In genomic region chr12:76391595-76392271, GRCm38 (mm10) we compare ENCODE assay signal across 27 mouse cellular contexts. TPM values are rescaled to one million over a fixed set of nuclear protein-coding genes. Genes with fewer than 3 reads are reported as not detected.
DNase-seq lines count a peak whose midpoint lies in the region; ATAC-seq and TF ChIP-seq lines count a peak whose summit lies in the region.
"Had no signal": no experiment of that assay in that cellular context is flagged by ENCODE, and none has a peak within 500 bp of the region (broad histone marks: within the 10 kb centered on the region; RNA-seq: fewer than 3 reads in every experiment).

No protein-coding gene starts in this region.

- no peaks in the 10 kb centered on the region for H3K27me3 ChIP-seq in lung, postnatal 0 days (replicated peaks; ENCODE audit: insufficient read depth, low read length)
- no peaks in the 10 kb centered on the region for H3K27me3 ChIP-seq in liver, embryonic 13.5 days
- H3K27me3 ChIP-seq: embryonic facial prominence, embryonic 13.5 days; heart, embryonic 13.5 days; midbrain, embryonic 12.5 days had no signal

- H3K4me2 ChIP-seq in lung, postnatal 0 days (replicated peaks; ENCODE audit: low read depth, low read length) = no peak overlapping the region
- 0 out of 2 replicates have a peak overlapping the region, but pooled peaks have one; percentile 8 for H3K4me2 ChIP-seq in liver, embryonic 13.5 days
- H3K4me2 ChIP-seq: embryonic facial prominence, embryonic 13.5 days; heart, embryonic 13.5 days; hindbrain, embryonic 14.5 days; midbrain, embryonic 12.5 days had no signal

- TF ChIP-seq POLR2A in lung, adult 2 months (IDR thresholded peaks at IDR 0.05; ENCODE audit: borderline replicate concordance, extremely low read depth, low read depth, low read length) = no peak

- H3K4me1 ChIP-seq in lung, postnatal 0 days (ENCODE audit: insufficient read depth, low read depth, low read length) = no peaks in the 10 kb centered on the region
- H3K4me1 ChIP-seq in lung, adult 2 months (ENCODE audit: control insufficient read depth, insufficient read depth, low read length) = no peaks in the 10 kb centered on the region
- peaks cover 42% of the 10 kb centered on the region for H3K4me1 ChIP-seq in liver, embryonic 13.5 days (replicated peaks)
- H3K4me1 ChIP-seq: embryonic facial prominence, embryonic 13.5 days; midbrain, embryonic 12.5 days had no signal

- TF ChIP-seq CTCF in lung, postnatal 0 days (IDR thresholded peaks at IDR 0.05) = peak; percentile 13; the same call in 1 of the 2 replicates
- TF ChIP-seq CTCF in lung, adult 2 months (IDR thresholded peaks at IDR 0.05; ENCODE audit: insufficient read depth, low read length) = no peak

- no peak overlapping the region for H3K9ac ChIP-seq in lung, postnatal 0 days (replicated peaks; ENCODE audit: low read depth)
- H3K9ac ChIP-seq in liver, embryonic 13.5 days = no peak overlapping the region
- H3K9ac ChIP-seq: embryonic facial prominence, embryonic 13.5 days; heart, embryonic 13.5 days; hindbrain, embryonic 14.5 days; midbrain, embryonic 12.5 days had no signal

- ATAC-seq in lung, postnatal 0 days = no peak
- peak; percentile 93 for ATAC-seq in liver, embryonic 13.5 days (ENCODE audit: low read depth)
- peak; percentile 95 for ATAC-seq in megakaryocyte-erythroid progenitor cell, adult 5-6 weeks (replicated peaks; ENCODE audit: low FRiP score, low TSS enrichment, poor library complexity, severe bottlenecking)
- ATAC-seq: activated CD4-positive, CD25-positive, alpha-beta regulatory T cell, adult 4 months; forebrain, embryonic 14.5 days; inflammation-experienced regulatory T-cells, adult 6 months had no signal

- TF ChIP-seq EP300 in lung, postnatal 0 days (IDR thresholded peaks at IDR 0.05) = no peak

- H3K4me3 ChIP-seq in lung, postnatal 0 days (ENCODE audit: low read depth, low read length) = no peak overlapping the region
- no peak overlapping the region for H3K4me3 ChIP-seq in lung, adult 2 months (replicated peaks; ENCODE audit: extremely low read depth, low read depth, low read length)
- H3K4me3 ChIP-seq in liver, embryonic 13.5 days (replicated peaks) = no peak overlapping the region
- H3K4me3 ChIP-seq: embryonic facial prominence, embryonic 13.5 days; heart, embryonic 13.5 days; midbrain, embryonic 12.5 days had no signal

- H3K9me3 ChIP-seq in lung, postnatal 0 days (ENCODE audit: low read length) = no peaks in the 10 kb centered on the region
- H3K9me3 ChIP-seq in liver, embryonic 13.5 days (replicated peaks) = no peaks in the 10 kb centered on the region
- H3K9me3 ChIP-seq: embryonic facial prominence, embryonic 13.5 days; heart, embryonic 13.5 days; midbrain, embryonic 12.5 days had no signal

- H3K27ac ChIP-seq in lung, postnatal 0 days (ENCODE audit: low read length) = no peak overlapping the region
- peak overlapping the region; percentile 34 for H3K27ac ChIP-seq in liver, embryonic 13.5 days
- H3K27ac ChIP-seq: embryonic facial prominence, embryonic 13.5 days; heart, embryonic 13.5 days; hindbrain, embryonic 14.5 days; macrophage; midbrain, embryonic 12.5 days had no signal

- intact Hi-C loops in heart, postnatal 10 days (cut with DNase I) = no loop called here

- DNase-seq in heart, adult 11 months = peak; percentile 57
- DNase-seq in heart, postnatal 10 days = no peak
- DNase-seq in lung, postnatal 0 days (ENCODE audit: low spot score) = no peak
- no peak for DNase-seq in lung, adult 2 months
- no peak for DNase-seq in liver, embryonic 13.5 days
- DNase-seq in right cerebral cortex, postnatal 25 days = no peak
- no peak for DNase-seq in spleen, adult 12 weeks (ENCODE audit: low spot score)
- DNase-seq: adrenal gland, adult 8-10 months; cerebellum, adult 18-20 months; cerebellum, postnatal 14 days; embryo, embryonic 11 days; kidney, adult 8-10 months; kidney, postnatal 10 days; layer of hippocampus, postnatal 36 days; spleen, adult 18-20 months had no signal

- WGBS in lung, postnatal 0 days = 72% methylated on average over 3 of the region's 3 CpGs
- WGBS in lung, adult 2 months = 70% methylated on average over 3 of the region's 3 CpGs
- 31% methylated on average over 3 of the region's 3 CpGs for WGBS in liver, embryonic 13.5 days (ENCODE audit: insufficient replicate concordance)

- H3K36me3 ChIP-seq in lung, postnatal 0 days (ENCODE audit: insufficient read depth, low read length) = no peaks in the 10 kb centered on the region
- H3K36me3 ChIP-seq in liver, embryonic 13.5 days = peaks cover 27% of the 10 kb centered on the region

RNA-seq across cellular contexts. Expression of gene Hspa2, which starts 12.2 kb away (rescaled TPM):
- 10 to 100 TPM in 1 of 2 experiments, 1 to 10 TPM in 1; 9.9 to 11.7 TPM for total RNA-seq in heart, postnatal 10 days (2021)
- polyA plus RNA-seq in lung, postnatal 0 days (2015; fragmentation: Nextera tagmentation; extraction: Ambion mirVana) = 25.0 and 30.2 TPM in 2 replicates
- 16.4 and 24.0 TPM in 2 replicates for polyA plus RNA-seq in lung, adult 2 months (2012; rRNA removed)
- 1.7 and 2.4 TPM in 2 replicates for polyA plus RNA-seq in liver, embryonic 13.5 days (2015; fragmentation: Nextera tagmentation; extraction: Ambion mirVana)
- 2.3 and 2.8 TPM in 2 replicates for total RNA-seq in megakaryocyte-erythroid progenitor cell, adult 5-6 weeks (2014; fragmentation: Nextera tagmentation)
- total RNA-seq in megakaryocyte-erythroid progenitor cell, adult 5-6 weeks (2017) = 11.6 and 14.6 TPM in 2 replicates

RNA-seq across cellular contexts. Expression of gene Zbtb1, which starts 21.7 kb away (rescaled TPM):
- 1 to 10 TPM; 5.8 to 6.7 TPM for total RNA-seq in heart, postnatal 10 days (2021)
- 5.8 and 6.9 TPM in 2 replicates for polyA plus RNA-seq in lung, postnatal 0 days (2015; fragmentation: Nextera tagmentation; extraction: Ambion mirVana)
- 1.9 and 2.2 TPM in 2 replicates for polyA plus RNA-seq in lung, adult 2 months (2012; rRNA removed)
- 4.3 and 5.9 TPM in 2 replicates for polyA plus RNA-seq in liver, embryonic 13.5 days (2015; fragmentation: Nextera tagmentation; extraction: Ambion mirVana)
- total RNA-seq in megakaryocyte-erythroid progenitor cell, adult 5-6 weeks (2014; fragmentation: Nextera tagmentation) = 21.1 and 28.4 TPM in 2 replicates
- total RNA-seq in megakaryocyte-erythroid progenitor cell, adult 5-6 weeks (2017) = 25.0 and 35.6 TPM in 2 replicates

RNA-seq across cellular contexts. Expression of gene Zbtb25, which starts 22.3 kb away (rescaled TPM):
- 10 to 100 TPM in 1 of 2 experiments, 1 to 10 TPM in 1; 8.5 to 12.2 TPM for total RNA-seq in heart, postnatal 10 days (2021)
- polyA plus RNA-seq in lung, postnatal 0 days (2015; fragmentation: Nextera tagmentation; extraction: Ambion mirVana) = 7.3 and 7.5 TPM in 2 replicates
- polyA plus RNA-seq in lung, adult 2 months (2012; rRNA removed) = 6.4 and 6.8 TPM in 2 replicates
- 8.3 and 9.2 TPM in 2 replicates for polyA plus RNA-seq in liver, embryonic 13.5 days (2015; fragmentation: Nextera tagmentation; extraction: Ambion mirVana)
- 22.0 and 22.1 TPM in 2 replicates for total RNA-seq in megakaryocyte-erythroid progenitor cell, adult 5-6 weeks (2014; fragmentation: Nextera tagmentation)
- total RNA-seq in megakaryocyte-erythroid progenitor cell, adult 5-6 weeks (2017) = 15.6 and 20.6 TPM in 2 replicates

RNA-seq across cellular contexts. Expression of gene Ppp1r36, which starts 25.6 kb away (rescaled TPM):
- total RNA-seq in heart, postnatal 10 days (2021) = 1 to 10 TPM in 1 of 2 experiments, under 1 TPM in 1; 0.79 to 1.0 TPM
- polyA plus RNA-seq in lung, postnatal 0 days (2015; fragmentation: Nextera tagmentation; extraction: Ambion mirVana) = 11.5 and 14.0 TPM in 2 replicates
- polyA plus RNA-seq in lung, adult 2 months (2012; rRNA removed) = 1.1 and 1.8 TPM in 2 replicates
- polyA plus RNA-seq in liver, embryonic 13.5 days (2015; fragmentation: Nextera tagmentation; extraction: Ambion mirVana) = 0.16 TPM in 1 of 2 replicates, not detected in the other
- not detected in 2 replicates for total RNA-seq in megakaryocyte-erythroid progenitor cell, adult 5-6 weeks (2014; fragmentation: Nextera tagmentation)
- total RNA-seq in megakaryocyte-erythroid progenitor cell, adult 5-6 weeks (2017) = not detected in 2 replicates
- total RNA-seq: gastrocnemius, adult 8-10 months; heart, postnatal 25 days; neutrophil, adult 5-6 weeks had no signal
- polyA plus RNA-seq: activated CD4-positive, CD25-positive, alpha-beta regulatory T cell, adult 4 months; inflammation-experienced regulatory T-cells, adult 6 months; macrophage had no signal
